Mouse (Mus musculus) liver, embryonic 14.5 days (tissue): ENCODE measurements around the gene Picalm. TPM values are rescaled to one million over a fixed set of nuclear protein-coding genes. Genes with fewer than 3 reads are reported as not detected.
A peak's percentile ranks its signal among the peaks of the same experiment; 100 is the strongest.
"Not testable (repeated sequence)": the region's sequence is repeated elsewhere in the genome, so short reads cannot be mapped to it uniquely, and the experiment has no call there.

ENCODE experiments used
- ATAC-seq: fragments of 200-750 bp; cut with Nextera tagmentation; 2 replicates; pipeline ENCODE4 v1.8.0; 2017; ENCODE audit warnings: moderate number of reproducible peaks, mild to moderate bottlenecking, moderate library complexity; ENCODE audit not compliant: insufficient read depth
- DNase-seq, 3 experiments: peaks; one replicate each; pipeline ENCODE4 v3.0.0-alpha.2; 2012 to 2013; ENCODE audit warnings: low read depth in 3 of 3, low spot score in 3 of 3
- H3K27ac ChIP-seq: fragments of 300-500 bp; sonication (generic); 2 replicates; pipeline ENCODE4 v1.5.1; 2014; ENCODE audit warnings: moderate library complexity, mild to moderate bottlenecking, control low read depth, inconsistent platforms
- H3K27me3 ChIP-seq: fragments of 300-500 bp; sonication (generic); 2 replicates; pipeline ENCODE4 v1.6.1; 2014; ENCODE audit warnings: mild to moderate bottlenecking, low read length, moderate library complexity; ENCODE audit not compliant: control insufficient read depth, insufficient read depth
- H3K36me3 ChIP-seq: fragments of 300-500 bp; sonication (generic); replicated peaks from 2 replicates; pipeline ENCODE4 v1.6.1; 2014; ENCODE audit warnings: low read depth; ENCODE audit not compliant: control insufficient read depth, insufficient read depth
- H3K4me1 ChIP-seq, 2 experiments: fragments of 200-500 bp in 1 of 2; fragments of 300-500 bp in 1 of 2; sonication (generic) in 1 of 2; replicated peaks; 2 replicates each; pipeline ENCODE4 v1.6.1; 2012 to 2014; ENCODE audit warnings: antibody characterized with exemption in 1 of 2, inconsistent platforms in 1 of 2, low read length in 1 of 2; ENCODE audit not compliant: control insufficient read depth in 2 of 2, insufficient read depth in 2 of 2
- H3K4me2 ChIP-seq: fragments of 300-500 bp; sonication (generic); 2 replicates; pipeline ENCODE4 v1.6.1; 2014; ENCODE audit warnings: low read depth, mild to moderate bottlenecking, control low read depth, moderate library complexity
- H3K4me3 ChIP-seq, 2 experiments: fragments of 200-500 bp in 1 of 2; fragments of 300-500 bp in 1 of 2; sonication (generic) in 1 of 2; 2 replicates each; pipeline ENCODE4 v1.5.1; 2012 to 2014; ENCODE audit warnings: low read depth in 2 of 2, low read length in 2 of 2, mild to moderate bottlenecking in 2 of 2, control low read depth in 1 of 2, inconsistent platforms in 1 of 2, moderate library complexity in 1 of 2; ENCODE audit not compliant: insufficient read depth in 1 of 2
- H3K9ac ChIP-seq: fragments of 300-500 bp; sonication (generic); replicated peaks from 2 replicates; pipeline ENCODE4 v1.6.1; 2014; ENCODE audit warnings: mild to moderate bottlenecking, control low read depth, moderate library complexity
- H3K9me3 ChIP-seq: fragments of 300-500 bp; sonication (generic); 2 replicates; pipeline ENCODE4 v1.6.1; 2016; ENCODE audit warnings: low read length, mixed read lengths; ENCODE audit not compliant: control insufficient read depth
- CTCF ChIP-seq: IDR thresholded peaks from 2 replicates; pipeline ENCODE4 v1.5.1; 2016; ENCODE audit warnings: antibody characterized with exemption, low read depth, control low read depth
- EP300 ChIP-seq: IDR thresholded peaks from 2 replicates; pipeline ENCODE4 v1.6.1; 2016; ENCODE audit warnings: antibody characterized with exemption, low read depth
- WGBS: fragments of 180-500 bp; shearing (Covaris S2); extraction: QIAGEN DNeasy Blood & Tissue Kit; methylation state at CpG from one replicate; pipeline ENCODE4 v1.1.7; 2014; ENCODE audit not compliant: insufficient replicate concordance; 5-methylcytosine and 5-hydroxymethylcytosine counted together
- polyA plus RNA-seq, 2 experiments: library from polyadenylated mRNA; depleted of rRNA in 1 of 2; stranded (reverse) in 1 of 2; unstranded in 1 of 2; fragments of >200 nt; fragmentation: Nextera tagmentation in 1 of 2; extraction: Ambion mirVana in 1 of 2; gene quantifications; 2 replicates each; pipeline versions ENCODE4 v1.2.1 to v1.2.3; 2012 to 2014

Picalm gene
- polyA plus RNA-seq, 2 experiments: 61.5 to 138 TPM

DNA sequence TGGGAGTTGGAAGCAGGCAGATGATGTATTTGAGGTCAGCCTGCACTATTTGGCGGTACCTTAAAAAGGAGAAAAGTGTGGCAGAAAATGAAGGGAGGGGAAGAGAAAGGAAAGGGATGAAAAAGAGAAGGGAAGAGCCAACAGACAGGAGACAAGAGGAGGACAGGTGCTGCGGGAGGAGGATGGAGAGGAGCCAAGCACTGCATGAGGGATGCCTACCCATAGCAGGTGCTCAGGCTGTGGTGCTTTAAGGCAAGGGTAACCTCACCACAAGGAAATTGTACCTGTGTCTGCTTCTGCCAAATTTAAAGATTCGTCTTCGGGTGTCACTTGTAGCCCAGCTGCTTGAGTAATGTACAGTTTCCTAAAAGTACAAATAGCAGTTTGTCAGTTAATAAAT, 98.1 kb downstream of the Picalm start:
- Histone ChIP-seq H3K27me3 (no peaks in the 10 kb centered on the region), H3K9me3 (no peaks in the 10 kb centered on the region), H3K4me3 (no peak overlapping the region), H3K27ac (no peak overlapping the region), H3K4me2 (no peak overlapping the region), H3K9ac (no peak overlapping the region), H3K4me1 (no peaks in the 10 kb centered on the region), H3K36me3 (no peaks in the 10 kb centered on the region)
- TF ChIP-seq EP300 (no peak), CTCF (no peak)
- WGBS: 61% methylated on average over 4 of the region's 4 CpGs
- DNase-seq (no peak), ATAC-seq (no peak)

DNA sequence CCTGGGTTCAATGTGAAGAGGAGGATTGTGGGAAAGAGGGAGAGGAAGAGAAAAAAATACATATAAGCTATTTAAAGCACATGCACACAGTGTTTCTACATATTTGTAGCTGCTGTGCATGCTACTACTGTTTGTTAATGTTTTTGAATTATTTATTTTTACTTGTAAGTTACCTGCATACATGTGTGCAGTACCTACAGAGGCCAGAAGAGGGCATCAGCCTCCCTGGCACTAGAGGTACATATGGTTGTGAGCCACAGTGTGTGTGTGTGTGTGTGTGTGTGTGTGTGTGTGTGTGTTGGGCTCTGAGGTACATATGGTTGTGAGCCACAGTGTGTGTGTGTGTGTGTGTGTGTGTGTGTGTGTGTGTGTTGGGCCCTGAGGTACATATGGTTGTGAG, 98.9 kb downstream of the Picalm start:
- not testable (repeated sequence) for ATAC-seq, H3K36me3 ChIP-seq, H3K4me3 ChIP-seq, H3K27ac ChIP-seq, H3K27me3 ChIP-seq, H3K4me2 ChIP-seq, H3K9me3 ChIP-seq, H3K4me1 ChIP-seq, H3K9ac ChIP-seq
- DNase-seq: peak; percentile 24 to 35 (median 28)
- peak; percentile 81 for TF ChIP-seq CTCF

DNA sequence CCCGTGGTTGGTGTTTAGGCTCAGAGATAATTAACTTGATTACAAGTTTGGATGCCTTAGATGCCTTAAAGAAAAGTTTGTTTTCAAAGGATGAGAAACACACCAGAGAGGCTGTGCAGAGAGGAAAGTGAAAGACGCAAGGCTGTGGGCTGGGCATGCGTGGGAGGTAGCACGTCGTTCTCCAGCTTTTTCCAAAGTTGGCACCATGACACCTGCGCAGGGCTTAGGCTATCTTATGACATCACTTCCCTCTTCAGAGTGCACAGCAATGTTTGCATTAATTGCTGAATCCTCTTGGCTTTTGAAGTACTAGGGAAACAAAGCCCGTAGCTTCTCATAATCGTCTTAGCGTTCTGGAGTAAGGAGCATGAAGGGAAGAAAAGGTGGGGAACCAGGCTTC, 101.4 kb downstream of the Picalm start:
- H3K4me1 ChIP-seq: no peaks in the 10 kb centered on the region
- no peaks in the 10 kb centered on the region for H3K9me3 ChIP-seq
- no peak overlapping the region for H3K4me2 ChIP-seq
- no peaks in the 10 kb centered on the region for H3K27me3 ChIP-seq
- H3K4me3 ChIP-seq: no peak overlapping the region
- WGBS: 74% methylated on average over 9 of the region's 9 CpGs
- H3K9ac ChIP-seq: no peak overlapping the region
- DNase-seq (no peak), ATAC-seq (no peak)
- no peak for TF ChIP-seq EP300
- TF ChIP-seq CTCF: no peak
- no peak overlapping the region for H3K27ac ChIP-seq
- no peaks in the 10 kb centered on the region for H3K36me3 ChIP-seq

DNA sequence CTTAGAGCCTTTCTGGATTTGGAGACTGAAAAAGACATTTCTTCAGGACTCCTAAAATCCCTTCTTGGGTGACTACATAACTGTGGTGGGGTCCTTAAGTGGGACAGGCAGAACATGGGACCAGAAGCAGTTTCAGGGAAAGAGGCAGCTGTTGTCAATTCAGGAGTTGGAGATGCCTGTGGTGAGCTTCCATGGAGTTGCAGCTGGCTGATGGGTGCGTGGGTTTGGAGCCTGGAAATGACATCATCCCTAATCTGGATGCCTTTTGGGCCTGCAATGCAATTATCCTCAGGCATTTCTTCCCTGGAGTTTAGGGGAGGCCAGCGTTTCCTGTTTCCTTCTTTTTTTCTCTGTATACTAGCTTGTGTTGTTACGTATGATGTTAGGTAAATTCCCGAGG, 103.9 kb downstream of the Picalm start:
- 34% methylated on average over 4 of the region's 4 CpGs for WGBS
- no peak overlapping the region for H3K9ac ChIP-seq
- TF ChIP-seq CTCF (no peak), EP300 (no peak)

DNA sequence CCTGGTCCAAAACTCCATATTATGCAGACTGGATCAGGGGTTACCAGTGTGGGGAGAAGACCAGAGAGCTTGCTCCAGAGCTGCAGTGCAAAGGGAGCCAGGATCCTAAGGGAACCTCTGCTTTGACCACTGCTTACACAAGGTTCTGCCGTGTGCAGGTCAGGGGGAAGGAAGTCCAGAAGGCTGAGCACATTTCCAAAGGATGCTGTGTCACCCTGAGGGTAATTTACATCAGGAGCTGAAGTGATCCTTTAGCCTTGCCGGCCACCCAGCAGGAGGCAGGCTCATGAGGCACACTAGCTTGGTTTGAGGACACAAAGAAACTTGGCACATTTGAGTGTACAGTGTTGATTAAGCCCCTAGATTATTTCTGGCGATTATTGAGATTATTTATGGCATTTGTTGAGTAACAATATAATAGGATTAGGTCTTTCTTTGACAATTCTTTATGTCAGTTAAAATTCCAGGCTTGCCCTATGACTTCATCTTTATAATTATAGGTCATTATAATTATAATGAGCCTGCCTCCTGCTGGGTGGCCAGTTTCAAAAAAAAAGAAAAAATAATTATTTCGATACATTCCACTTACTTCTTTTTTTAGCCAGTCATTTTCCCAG, 106.4 kb downstream of the Picalm start:
- H3K9ac ChIP-seq: no peak overlapping the region
- H3K4me1 ChIP-seq: no peaks in the 10 kb centered on the region
- no peak overlapping the region for H3K4me2 ChIP-seq
- H3K4me3 ChIP-seq: no peak overlapping the region
- ATAC-seq: no peak
- no peaks in the 10 kb centered on the region for H3K27me3 ChIP-seq
- H3K9me3 ChIP-seq: no peaks in the 10 kb centered on the region
- 40% methylated on average over 4 of the region's 4 CpGs for WGBS
- TF ChIP-seq EP300 (no peak), CTCF (peak; percentile 16; the same call in 1 of the 2 replicates)
- no peaks in the 10 kb centered on the region for H3K36me3 ChIP-seq
- no peak overlapping the region for H3K27ac ChIP-seq
- DNase-seq: no peak

More for the DNA sequence above, 103.9 kb downstream of the Picalm start:
- no peak overlapping the region for H3K27ac ChIP-seq
- DNase-seq (no peak), ATAC-seq (no peak)
- no peaks in the 10 kb centered on the region for H3K36me3 ChIP-seq
- no peaks in the 10 kb centered on the region for H3K9me3 ChIP-seq
- no peak overlapping the region for H3K4me2 ChIP-seq
- no peaks in the 10 kb centered on the region for H3K27me3 ChIP-seq
- H3K4me1 ChIP-seq: no peaks in the 10 kb centered on the region
- no peak overlapping the region for H3K4me3 ChIP-seq
